Mouse (Mus musculus): ENCODE measurements at regions not wholly inside any gene's neighbourhood (a gene's known extent, or its start where the extent isn't known, plus 50 kb on each side); places are given as distances from the start of the nearest gene placed in this dataset.

DNA sequence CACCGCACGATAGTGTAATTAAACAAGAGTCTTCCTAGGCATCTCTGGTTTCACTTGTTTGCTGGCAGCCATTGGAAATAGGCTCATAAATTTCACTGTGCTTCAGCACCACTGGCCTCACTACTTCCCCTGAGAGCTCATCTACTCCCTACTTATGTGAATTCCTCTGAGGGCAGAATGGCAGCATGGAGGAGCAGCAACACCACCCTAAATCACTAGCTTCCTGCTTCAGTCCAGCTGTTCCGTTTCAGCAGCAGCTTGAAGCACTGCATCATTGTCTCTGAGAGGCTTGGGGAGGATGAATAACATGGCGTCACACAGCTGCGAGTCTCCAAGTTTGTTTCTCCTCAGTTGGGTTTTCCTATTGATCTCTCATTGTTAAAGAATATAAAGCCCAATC is 712.1 kb downstream of the Tlr4 start:
- Histone ChIP-seq H3K4me2 (replicated peaks) (no peak overlapping the region), H3K27me3 (no peaks in the 10 kb centered on the region), H3K9me3 (no peaks in the 10 kb centered on the region), H3K4me3 (no peak overlapping the region), H3K36me3 (no peaks in the 10 kb centered on the region), H3K4me1 (no peaks in the 10 kb centered on the region), H3K9ac (replicated peaks) (no peak overlapping the region), H3K27ac (replicated peaks) (no peak overlapping the region)
- no peak for ATAC-seq (ENCODE audit: low FRiP score, low read depth)
- WGBS: 79% methylated on average over 5 of the region's 5 CpGs

DNA sequence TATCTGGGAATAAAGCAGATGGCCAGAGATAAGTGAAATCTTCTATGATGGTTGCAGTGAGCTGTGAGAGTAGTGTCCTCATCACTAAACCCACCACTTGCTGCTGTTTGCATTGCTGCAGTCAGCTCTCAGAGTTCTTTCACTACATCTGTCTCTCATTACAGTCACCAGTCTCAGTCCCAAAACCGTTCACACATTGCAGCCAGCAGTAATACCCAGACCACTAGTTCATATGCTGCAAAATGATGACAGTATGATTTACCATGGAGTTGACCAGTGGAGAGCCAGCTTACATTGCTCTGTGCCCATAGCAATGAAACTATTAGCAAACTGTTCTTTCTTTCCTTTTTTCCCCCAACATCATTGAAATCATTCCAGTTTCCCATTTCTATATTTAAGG is 718.6 kb downstream of the Tlr4 start:
- Histone ChIP-seq H3K27me3 (no peaks in the 10 kb centered on the region), H3K4me2 (replicated peaks) (no peak overlapping the region), H3K36me3 (no peaks in the 10 kb centered on the region), H3K4me1 (no peaks in the 10 kb centered on the region), H3K4me3 (no peak overlapping the region), H3K9ac (replicated peaks) (no peak overlapping the region), H3K9me3 (no peaks in the 10 kb centered on the region), H3K27ac (replicated peaks) (no peak overlapping the region)
- ATAC-seq (ENCODE audit: low FRiP score, low read depth): no peak
- WGBS: 76% methylated on average over 1 of the region's 1 CpGs

DNA sequence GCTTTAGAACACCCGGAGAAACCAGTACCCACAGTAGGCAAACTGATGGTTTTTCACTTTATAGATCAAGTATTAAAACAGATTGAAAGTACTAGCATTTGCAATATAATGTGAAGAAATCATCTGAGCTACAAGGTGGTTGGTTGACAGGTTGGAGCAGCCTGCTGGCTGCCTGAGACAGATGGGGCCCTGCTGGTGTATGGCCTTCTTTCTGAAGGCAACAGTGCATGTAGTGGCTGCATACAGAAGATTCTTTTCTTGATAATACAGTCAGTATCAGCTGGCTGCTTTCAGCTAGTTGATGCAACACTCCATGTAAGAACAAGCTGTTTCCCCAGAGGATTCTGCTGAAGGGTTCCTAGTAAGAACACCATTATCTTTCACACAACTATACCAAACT is 720.6 kb downstream of the Tlr4 start:
- 96% methylated on average over 1 of the region's 1 CpGs for WGBS
- no peaks in the 10 kb centered on the region for H3K9me3 ChIP-seq

DNA sequence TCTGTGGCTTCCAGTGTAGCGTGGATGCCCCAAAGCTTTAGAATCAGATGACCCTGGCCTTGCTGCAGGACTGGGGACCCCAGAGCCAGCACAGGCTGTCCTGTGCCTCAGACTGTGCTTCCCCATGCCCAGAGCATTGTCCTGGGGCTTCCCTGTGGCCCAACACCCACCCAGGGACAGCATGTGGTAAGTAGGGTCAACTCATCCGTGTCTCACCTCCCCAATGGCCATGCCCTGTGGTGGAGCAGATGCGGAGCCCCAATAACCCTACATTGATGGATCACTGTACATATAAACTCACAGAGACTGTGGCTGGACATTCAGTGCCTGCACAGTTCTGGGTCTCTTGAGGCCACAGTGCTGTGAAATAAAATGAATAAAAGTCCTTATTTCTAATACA is 726.1 kb downstream of the Tlr4 start:
- Histone ChIP-seq H3K4me3 (no peak overlapping the region), H3K27ac (replicated peaks) (no peak overlapping the region), H3K27me3 (no peaks in the 10 kb centered on the region), H3K9me3 (no peaks in the 10 kb centered on the region), H3K9ac (replicated peaks) (no peak overlapping the region), H3K4me2 (replicated peaks) (no peak overlapping the region), H3K36me3 (no peaks in the 10 kb centered on the region), H3K4me1 (no peaks in the 10 kb centered on the region)
- ATAC-seq (ENCODE audit: low FRiP score, low read depth): no peak
- 81% methylated on average over 3 of the region's 3 CpGs for WGBS

More for the DNA sequence above, 720.6 kb downstream of the Tlr4 start:
- no peaks in the 10 kb centered on the region for H3K36me3 ChIP-seq
- no peak overlapping the region for H3K4me3 ChIP-seq
- no peak for ATAC-seq (ENCODE audit: low FRiP score, low read depth)
- H3K9ac ChIP-seq (replicated peaks): no peak overlapping the region
- no peak overlapping the region for H3K27ac ChIP-seq (replicated peaks)
- no peak overlapping the region for H3K4me2 ChIP-seq (replicated peaks)
- H3K4me1 ChIP-seq: no peaks in the 10 kb centered on the region
- no peaks in the 10 kb centered on the region for H3K27me3 ChIP-seq

DNA sequence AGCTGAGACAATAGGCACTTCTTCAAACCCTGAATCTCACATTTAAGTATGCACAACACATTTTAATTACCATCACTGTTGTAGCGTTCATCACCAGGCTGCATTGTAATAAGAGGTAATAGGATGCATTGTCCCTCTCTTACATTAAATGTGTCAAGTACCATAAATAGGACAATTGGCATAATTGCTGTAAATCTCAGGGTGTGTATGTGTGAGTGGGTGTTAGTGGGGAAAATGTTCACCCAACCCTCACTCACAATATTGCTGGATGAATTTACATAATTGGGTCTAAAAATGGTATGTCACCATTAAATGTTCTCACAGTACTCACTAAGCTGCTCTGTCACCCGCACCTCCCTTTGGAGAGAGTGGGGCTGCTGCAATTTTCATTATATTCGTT is 747.4 kb downstream of the Tlr4 start:
- Histone ChIP-seq H3K9me3 (no peaks in the 10 kb centered on the region), H3K27me3 (no peaks in the 10 kb centered on the region), H3K9ac (replicated peaks) (no peak overlapping the region), H3K27ac (replicated peaks) (no peak overlapping the region), H3K4me1 (no peaks in the 10 kb centered on the region), H3K36me3 (no peaks in the 10 kb centered on the region), H3K4me3 (no peak overlapping the region), H3K4me2 (replicated peaks) (no peak overlapping the region)
- no peak for ATAC-seq (ENCODE audit: low FRiP score, low read depth)
- 80% methylated on average over 3 of the region's 3 CpGs for WGBS

DNA sequence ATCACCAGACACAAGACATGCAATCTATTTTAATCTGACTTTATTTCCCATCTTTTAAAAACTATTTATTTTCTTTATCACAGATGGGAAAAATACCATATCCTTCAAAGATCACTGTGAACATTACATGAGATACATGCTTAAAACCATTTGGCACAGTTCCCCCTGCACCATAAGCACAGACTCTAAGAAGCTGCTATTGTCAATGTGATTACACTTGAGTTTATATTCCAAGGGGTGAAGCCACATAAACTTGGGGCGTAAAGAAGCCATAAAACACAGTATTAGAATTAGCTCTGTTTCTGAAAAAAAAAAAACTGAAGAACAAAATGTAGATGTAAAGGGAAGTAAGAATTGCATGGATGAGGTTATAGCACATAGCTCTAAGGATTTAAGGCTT is 762.1 kb downstream of the Tlr4 start:
- Histone ChIP-seq H3K9me3 (no peaks in the 10 kb centered on the region), H3K27me3 (no peaks in the 10 kb centered on the region), H3K36me3 (no peaks in the 10 kb centered on the region), H3K27ac (replicated peaks) (no peak overlapping the region), H3K4me2 (replicated peaks) (no peak overlapping the region), H3K4me1 (0 out of 2 replicates have a peak, but pooled peaks cover 4% of the 10 kb centered on the region), H3K4me3 (no peak overlapping the region), H3K9ac (replicated peaks) (no peak overlapping the region)
- 80% methylated on average over 1 of the region's 1 CpGs for WGBS
- ATAC-seq (ENCODE audit: low FRiP score, low read depth): no peak

DNA sequence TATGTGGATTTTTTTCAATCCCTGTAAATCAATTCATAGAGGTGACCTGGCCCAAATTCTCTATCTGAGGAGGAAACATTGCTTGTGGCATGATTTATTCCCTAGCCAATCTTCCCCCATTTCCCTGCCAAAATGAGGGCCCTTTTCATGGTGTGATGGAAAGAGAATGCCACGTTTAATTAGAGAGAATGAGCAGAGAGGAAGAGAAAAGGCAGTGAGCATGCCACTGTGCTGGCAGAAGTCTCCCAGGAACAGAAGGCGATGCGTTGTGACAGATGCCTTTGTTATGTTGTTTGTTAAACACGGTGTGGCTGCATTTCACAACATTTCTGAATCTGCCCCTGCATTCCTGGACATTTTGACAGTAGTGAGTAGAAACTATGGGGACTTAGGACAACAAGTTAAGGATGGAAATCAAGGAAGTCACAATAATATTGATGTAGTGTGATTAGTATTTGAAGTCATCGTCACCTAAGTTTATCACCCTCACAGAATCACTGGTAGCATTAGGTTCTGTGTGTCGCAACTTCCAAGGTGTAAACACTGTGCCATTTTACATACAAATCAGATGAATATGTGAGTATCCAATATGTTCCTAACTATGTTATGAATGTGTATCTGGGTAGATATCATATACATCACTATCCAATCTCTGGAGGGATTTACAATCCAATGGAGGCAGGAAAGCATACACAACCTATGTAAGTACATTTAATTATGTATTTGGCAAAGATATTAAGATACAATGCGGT is 762.8 kb downstream of the Tlr4 start:
- Histone ChIP-seq H3K36me3 (no peaks in the 10 kb centered on the region), H3K9ac (replicated peaks) (no peak overlapping the region), H3K4me1 (0 out of 2 replicates have a peak, but pooled peaks cover 4% of the 10 kb centered on the region), H3K27me3 (no peaks in the 10 kb centered on the region), H3K4me3 (no peak overlapping the region), H3K9me3 (no peaks in the 10 kb centered on the region), H3K27ac (replicated peaks) (no peak overlapping the region), H3K4me2 (replicated peaks) (no peak overlapping the region)
- peak; percentile 44; the same call in 1 of the 2 replicates for ATAC-seq (ENCODE audit: low FRiP score, low read depth)
- WGBS: 58% methylated on average over 7 of the region's 7 CpGs

DNA sequence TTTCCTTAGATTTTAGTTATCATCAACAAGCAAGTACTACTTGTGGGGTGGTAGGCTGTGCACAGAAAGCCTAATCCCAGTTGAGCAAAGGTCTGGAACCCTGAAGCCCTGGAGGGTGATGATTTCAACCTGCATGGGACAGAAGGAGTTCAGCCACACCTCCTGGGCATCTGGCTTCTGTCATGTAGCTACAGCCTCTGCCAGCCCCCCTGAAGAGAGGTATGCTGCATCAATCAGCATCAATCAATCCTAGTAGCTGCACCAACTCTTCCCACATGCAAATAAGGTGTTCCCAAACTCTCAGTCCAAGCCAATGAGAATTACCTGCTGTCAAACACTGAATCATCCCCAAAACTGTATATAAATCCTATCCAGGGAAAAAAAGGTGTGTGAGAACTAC is 779.8 kb downstream of the Tlr4 start:
- no peak for ATAC-seq (ENCODE audit: low FRiP score, low read depth)
- Histone ChIP-seq H3K4me3 (no peak overlapping the region), H3K4me1 (no peaks in the 10 kb centered on the region), H3K9me3 (no peaks in the 10 kb centered on the region), H3K4me2 (replicated peaks) (no peak overlapping the region), H3K27me3 (no peaks in the 10 kb centered on the region), H3K27ac (replicated peaks) (no peak overlapping the region), H3K9ac (replicated peaks) (no peak overlapping the region), H3K36me3 (no peaks in the 10 kb centered on the region)

DNA sequence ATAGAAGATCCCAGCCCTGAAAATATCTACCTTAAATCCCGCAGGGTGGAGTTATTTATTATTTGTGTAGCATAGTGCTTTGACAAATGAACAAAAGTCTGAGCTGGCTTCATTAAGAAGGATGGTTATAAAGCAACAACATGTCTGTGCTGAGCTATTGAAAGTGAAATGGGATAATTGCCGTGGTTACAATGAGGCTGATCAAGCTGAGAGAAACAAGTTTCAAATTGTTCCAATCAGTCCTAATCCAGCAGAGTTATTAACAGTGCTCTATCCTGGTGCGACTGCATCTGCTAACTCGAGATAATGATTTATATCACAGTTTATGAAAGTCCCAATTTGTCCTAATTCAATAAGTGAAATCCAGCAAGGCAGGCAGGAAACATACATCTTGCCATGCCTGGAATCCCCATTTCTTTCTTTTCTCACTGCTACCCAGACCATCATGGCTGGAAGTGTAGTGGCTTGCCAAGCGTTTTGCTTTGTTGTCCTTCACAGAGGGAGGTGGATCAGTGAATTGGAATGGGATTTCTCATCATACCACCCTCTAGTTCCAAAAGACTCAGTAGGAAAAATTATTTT is 787.2 kb downstream of the Tlr4 start:
- peak; percentile 27; the same call in 1 of the 2 replicates for ATAC-seq (ENCODE audit: low FRiP score, low read depth)
- H3K9me3 ChIP-seq: no peaks in the 10 kb centered on the region
- WGBS: 62% methylated on average over 5 of the region's 5 CpGs
- H3K4me3 ChIP-seq: no peak overlapping the region
- no peaks in the 10 kb centered on the region for H3K36me3 ChIP-seq
- no peaks in the 10 kb centered on the region for H3K27me3 ChIP-seq
- no peaks in the 10 kb centered on the region; the same call in 1 of the 2 replicates for H3K4me1 ChIP-seq
- no peak overlapping the region for H3K9ac ChIP-seq (replicated peaks)
- H3K27ac ChIP-seq (replicated peaks): no peak overlapping the region
- no peak overlapping the region for H3K4me2 ChIP-seq (replicated peaks)

DNA sequence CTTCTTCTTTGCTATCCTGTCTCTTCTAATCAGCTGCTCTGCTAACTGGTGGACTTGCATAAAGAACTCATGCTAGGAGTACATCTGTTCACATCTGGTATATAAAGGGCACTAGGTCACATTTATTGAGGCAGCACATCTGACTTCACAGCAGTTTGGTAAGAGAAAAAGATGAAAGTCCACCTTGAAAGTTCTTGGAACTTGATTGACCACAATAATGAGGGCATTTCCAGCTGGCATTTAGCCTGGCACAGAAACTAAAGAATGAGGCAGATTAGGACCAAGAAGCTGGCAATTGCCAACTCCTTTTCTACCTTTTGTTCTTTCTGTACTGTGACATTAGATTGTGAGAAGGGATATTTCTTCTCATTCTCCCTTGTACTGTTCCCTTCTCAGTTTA is 799.3 kb downstream of the Tlr4 start:
- Histone ChIP-seq H3K27me3 (no peaks in the 10 kb centered on the region), H3K4me3 (no peak overlapping the region), H3K27ac (replicated peaks) (no peak overlapping the region), H3K4me2 (replicated peaks) (no peak overlapping the region), H3K36me3 (no peaks in the 10 kb centered on the region), H3K9me3 (no peaks in the 10 kb centered on the region), H3K9ac (replicated peaks) (no peak overlapping the region), H3K4me1 (no peaks in the 10 kb centered on the region)
- ATAC-seq (ENCODE audit: low FRiP score, low read depth): no peak

DNA sequence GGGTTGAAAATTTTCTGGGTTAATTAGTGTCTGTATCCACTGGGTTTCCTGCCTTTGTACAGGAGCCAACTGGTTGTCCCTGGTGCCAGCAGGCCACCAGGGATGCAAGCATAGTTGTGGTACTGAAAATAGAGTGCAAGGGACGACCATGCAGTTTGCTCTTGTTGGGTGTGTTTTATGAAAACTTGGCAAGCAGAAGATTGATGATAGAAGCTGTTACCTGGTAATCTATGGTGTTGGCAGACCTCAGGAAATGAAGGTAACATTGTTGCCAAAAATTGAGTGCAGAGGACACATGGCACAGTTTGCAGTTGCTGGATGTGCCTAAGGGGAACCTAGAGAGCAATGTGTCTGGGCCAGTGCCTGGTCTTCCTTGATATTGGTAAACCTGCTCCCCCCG is 818.7 kb downstream of the Tlr4 start:
- no peak overlapping the region for H3K27ac ChIP-seq (replicated peaks)
- H3K9me3 ChIP-seq: no peaks in the 10 kb centered on the region
- no peaks in the 10 kb centered on the region for H3K4me1 ChIP-seq
- no peaks in the 10 kb centered on the region for H3K36me3 ChIP-seq
- ATAC-seq (ENCODE audit: low FRiP score, low read depth): no peak
- no peak overlapping the region for H3K4me2 ChIP-seq (replicated peaks)
- no peak overlapping the region for H3K9ac ChIP-seq (replicated peaks)
- WGBS: 53% methylated on average over 2 of the region's 2 CpGs
- H3K4me3 ChIP-seq: no peak overlapping the region
- H3K27me3 ChIP-seq: no peaks in the 10 kb centered on the region

DNA sequence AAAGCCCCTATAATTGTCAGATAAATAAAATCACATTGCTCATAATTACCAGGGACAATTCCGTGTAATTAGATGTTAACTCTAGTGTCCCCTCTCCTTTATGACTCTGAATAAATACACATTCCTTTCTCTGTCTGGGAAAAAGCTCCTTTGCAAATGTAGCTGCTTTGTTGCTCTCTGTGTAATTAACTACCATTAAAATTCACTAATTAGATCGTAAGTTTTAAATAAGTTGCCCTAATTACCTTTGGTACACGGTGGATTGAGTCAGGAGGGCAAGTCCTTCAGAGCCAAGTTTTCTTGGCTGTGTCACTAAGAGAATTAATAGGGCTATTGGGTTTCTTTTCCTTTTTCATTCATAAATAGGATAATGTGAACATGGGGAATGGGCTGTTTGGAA is 834.7 kb downstream of the Tlr4 start:
- no peaks in the 10 kb centered on the region for H3K36me3 ChIP-seq
- no peaks in the 10 kb centered on the region for H3K27me3 ChIP-seq
- H3K27ac ChIP-seq (replicated peaks): no peak overlapping the region
- H3K4me3 ChIP-seq: no peak overlapping the region
- no peak overlapping the region for H3K4me2 ChIP-seq (replicated peaks)
- ATAC-seq (ENCODE audit: low FRiP score, low read depth): no peak; the same call in 1 of the 2 replicates
- H3K4me1 ChIP-seq: no peaks in the 10 kb centered on the region
- H3K9me3 ChIP-seq: no peaks in the 10 kb centered on the region
- no peak overlapping the region for H3K9ac ChIP-seq (replicated peaks)
- 63% methylated on average over 3 of the region's 3 CpGs for WGBS

DNA sequence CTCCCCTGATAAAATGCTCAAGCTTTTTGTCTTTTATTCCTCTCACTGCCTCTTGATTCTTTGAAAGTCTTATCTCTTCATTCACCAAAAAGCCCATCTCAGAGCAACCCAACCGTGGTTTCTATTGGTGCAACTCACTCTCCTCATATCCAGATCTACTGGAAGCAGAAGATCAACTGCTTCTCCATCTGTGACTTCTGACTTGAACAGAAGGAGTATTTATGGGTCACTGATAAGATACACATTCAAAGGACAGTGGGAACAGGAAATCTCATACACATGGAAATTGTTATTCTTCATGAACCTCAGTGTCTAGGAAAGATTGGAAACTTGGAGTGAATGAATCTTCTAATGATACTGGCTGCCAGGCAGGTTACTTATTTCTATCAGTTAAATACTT is 846.6 kb downstream of the Tlr4 start:
- Histone ChIP-seq H3K4me2 (replicated peaks) (no peak overlapping the region), H3K4me1 (no peaks in the 10 kb centered on the region), H3K9ac (replicated peaks) (no peak overlapping the region), H3K27ac (replicated peaks) (no peak overlapping the region), H3K9me3 (no peaks in the 10 kb centered on the region), H3K36me3 (no peaks in the 10 kb centered on the region), H3K4me3 (no peak overlapping the region), H3K27me3 (no peaks in the 10 kb centered on the region)
- no peak for ATAC-seq (ENCODE audit: low FRiP score, low read depth)
- WGBS: 66% methylated on average over 1 of the region's 1 CpGs
